8 mouse cellular contexts compared by ENCODE assay signal in genomic region chr7:56018972-56019929, GRCm38 (mm10). TPM values are rescaled to one million over a fixed set of nuclear protein-coding genes. Genes with fewer than 3 reads are reported as not detected.
DNase-seq lines count a peak whose midpoint lies in the region; ATAC-seq and TF ChIP-seq lines count a peak whose summit lies in the region.

No protein-coding gene starts in this region.

- peak; percentile 89 for ATAC-seq in embryonic facial prominence, embryonic 13.5 days (ENCODE audit: insufficient number of reproducible peaks, insufficient read depth, low FRiP score, low TSS enrichment, low read depth)
- ATAC-seq in limb, embryonic 13.5 days (ENCODE audit: low FRiP score, low read depth): peak; percentile 94
- ATAC-seq in midbrain, embryonic 14.5 days (ENCODE audit: low FRiP score, low TSS enrichment): peak; percentile 93

- TF ChIP-seq EP300 in heart, adult 2 months (IDR thresholded peaks at IDR 0.05; ENCODE audit: insufficient read depth, low read depth, low read length): no peak

- H3K4me3 ChIP-seq in embryonic facial prominence, embryonic 13.5 days: peak overlapping the region; percentile 75
- peak overlapping the region; percentile 91 for H3K4me3 ChIP-seq in heart, adult 2 months
- peak overlapping the region; percentile 65 for H3K4me3 ChIP-seq in kidney, adult 2 months (ENCODE audit: insufficient read depth, low read depth, low read length)
- peak overlapping the region; percentile 76 for H3K4me3 ChIP-seq in limb, embryonic 13.5 days
- peak overlapping the region; percentile 62 for H3K4me3 ChIP-seq in midbrain, embryonic 14.5 days (replicated peaks; ENCODE audit: low read depth, low read length)
- H3K4me3 ChIP-seq in spleen, adult 2 months (ENCODE audit: extremely low read depth, insufficient read depth, insufficient read length): peak overlapping the region; percentile 71

- no peaks in the 10 kb centered on the region for H3K27me3 ChIP-seq in embryonic facial prominence, embryonic 13.5 days
- no peaks in the 10 kb centered on the region for H3K27me3 ChIP-seq in heart, adult 2 months (ENCODE audit: control insufficient read depth, insufficient read depth, low read length)
- no peaks in the 10 kb centered on the region for H3K27me3 ChIP-seq in kidney, adult 2 months (replicated peaks; ENCODE audit: control insufficient read depth, insufficient read depth, low read length)
- H3K27me3 ChIP-seq in limb, embryonic 13.5 days: no peaks in the 10 kb centered on the region
- no peaks in the 10 kb centered on the region for H3K27me3 ChIP-seq in midbrain, embryonic 14.5 days (ENCODE audit: control insufficient read depth, insufficient read depth, low read length)
- peaks cover 8% of the 10 kb centered on the region for H3K27me3 ChIP-seq in spleen, adult 2 months (ENCODE audit: control insufficient read depth, insufficient read depth, low read length)

- peak overlapping the region; percentile 80 for H3K4me2 ChIP-seq in embryonic facial prominence, embryonic 13.5 days
- H3K4me2 ChIP-seq in limb, embryonic 13.5 days (replicated peaks): peak overlapping the region; percentile 77
- peak overlapping the region; percentile 69 for H3K4me2 ChIP-seq in midbrain, embryonic 14.5 days (ENCODE audit: low read length)

- no peaks in the 10 kb centered on the region for H3K9me3 ChIP-seq in embryonic facial prominence, embryonic 13.5 days
- H3K9me3 ChIP-seq in limb, embryonic 13.5 days: no peaks in the 10 kb centered on the region
- H3K9me3 ChIP-seq in midbrain, embryonic 14.5 days (ENCODE audit: control insufficient read depth, low read length): peaks cover 2% of the 10 kb centered on the region; the same call in 1 of the 2 replicates

- peaks cover 12% of the 10 kb centered on the region for H3K4me1 ChIP-seq in embryonic facial prominence, embryonic 13.5 days
- H3K4me1 ChIP-seq in heart, adult 2 months (ENCODE audit: control insufficient read depth, insufficient read depth, low read length): no peaks in the 10 kb centered on the region
- H3K4me1 ChIP-seq in kidney, adult 2 months (ENCODE audit: control insufficient read depth, insufficient read depth, low read length): no peaks in the 10 kb centered on the region
- H3K4me1 ChIP-seq in limb, embryonic 13.5 days: peaks cover 8% of the 10 kb centered on the region
- peaks cover 10% of the 10 kb centered on the region for H3K4me1 ChIP-seq in midbrain, embryonic 14.5 days (ENCODE audit: control insufficient read depth, insufficient read depth, low read length)
- H3K4me1 ChIP-seq in spleen, adult 2 months (ENCODE audit: control insufficient read depth, insufficient read depth, insufficient read length): peaks cover 2% of the 10 kb centered on the region; the same call in 1 of the 2 replicates

- TF ChIP-seq CTCF in heart, adult 2 months (IDR thresholded peaks at IDR 0.05): no peak
- TF ChIP-seq CTCF in kidney, adult 2 months (conservative IDR thresholded peaks at IDR 0.05; ENCODE audit: insufficient read depth, insufficient read length, low read depth, low read length): no peak
- no peak for TF ChIP-seq CTCF in spleen, adult 2 months (IDR thresholded peaks at IDR 0.05; ENCODE audit: extremely low read depth, insufficient read depth, insufficient read length, insufficient replicate concordance)

- H3K79me2 ChIP-seq in heart, adult 2 months (replicated peaks; ENCODE audit: control insufficient read depth, insufficient read depth, low read length): no peaks in the 10 kb centered on the region

- no peak for TF ChIP-seq POLR2A in heart, adult 2 months (IDR thresholded peaks at IDR 0.05; ENCODE audit: insufficient read depth, low read depth, low read length)
- TF ChIP-seq POLR2A in kidney, adult 2 months (IDR thresholded peaks at IDR 0.05; ENCODE audit: low read depth, low read length): no peak
- no peak for TF ChIP-seq POLR2A in spleen, adult 2 months (IDR thresholded peaks at IDR 0.05; ENCODE audit: low read depth, low read length)

- H3K27ac ChIP-seq in embryonic facial prominence, embryonic 13.5 days: peak overlapping the region; percentile 74
- H3K27ac ChIP-seq in heart, adult 2 months: peak overlapping the region; percentile 71
- H3K27ac ChIP-seq in kidney, adult 2 months (ENCODE audit: insufficient read depth, low read depth, low read length): no peak overlapping the region
- peak overlapping the region; percentile 34; the same call in 1 of the 2 replicates for H3K27ac ChIP-seq in limb, embryonic 13.5 days
- peak overlapping the region; percentile 88 for H3K27ac ChIP-seq in midbrain, embryonic 14.5 days (replicated peaks; ENCODE audit: low read depth, low read length)
- H3K27ac ChIP-seq in spleen, adult 2 months (ENCODE audit: insufficient read depth, low read length): peak overlapping the region; percentile 41; the same call in 1 of the 2 replicates

- H3K9ac ChIP-seq in embryonic facial prominence, embryonic 13.5 days: peak overlapping the region; percentile 85
- peak overlapping the region; percentile 89 for H3K9ac ChIP-seq in heart, adult 2 months (ENCODE audit: low read depth, low read length)
- H3K9ac ChIP-seq in limb, embryonic 13.5 days: peak overlapping the region; percentile 85
- peak overlapping the region; percentile 88 for H3K9ac ChIP-seq in midbrain, embryonic 14.5 days (replicated peaks; ENCODE audit: low read length)

- intact Hi-C loops in heart, adult 2 months (cut with DNase I): no loop called here

- 0 out of 2 replicates have a peak, but pooled peaks cover 7% of the 10 kb centered on the region for H3K36me3 ChIP-seq in embryonic facial prominence, embryonic 13.5 days
- no peaks in the 10 kb centered on the region for H3K36me3 ChIP-seq in heart, adult 2 months (ENCODE audit: control insufficient read depth, insufficient read depth, low read length)
- no peaks in the 10 kb centered on the region for H3K36me3 ChIP-seq in kidney, adult 2 months (ENCODE audit: control insufficient read depth, insufficient read depth, low read length)
- no peaks in the 10 kb centered on the region for H3K36me3 ChIP-seq in limb, embryonic 13.5 days
- 0 out of 2 replicates have a peak, but pooled peaks cover 3% of the 10 kb centered on the region for H3K36me3 ChIP-seq in midbrain, embryonic 14.5 days (ENCODE audit: control insufficient read depth, insufficient read depth, low read length)
- no peaks in the 10 kb centered on the region for H3K36me3 ChIP-seq in spleen, adult 2 months (ENCODE audit: control insufficient read depth, insufficient read depth, low read length)

- under 1% methylated on average over 67 of the region's 71 CpGs for WGBS in embryonic facial prominence, embryonic 13.5 days
- under 1% methylated on average over 55 of the region's 71 CpGs for WGBS in heart, adult 2 months
- WGBS in kidney, adult 2 months: 1% methylated on average over 71 of the region's 71 CpGs
- under 1% methylated on average over 66 of the region's 71 CpGs for WGBS in limb, embryonic 13.5 days
- WGBS in midbrain, embryonic 14.5 days: under 1% methylated on average over 69 of the region's 71 CpGs
- WGBS in spleen, adult 2 months: 2% methylated on average over 58 of the region's 71 CpGs

- peak; percentile 52 for DNase-seq in A20 (ENCODE audit: low read depth, low spot score)
- DNase-seq in adrenal gland, postnatal 36 days: peak; percentile 82 to 89
- peak; percentile 82 for DNase-seq in heart, adult 2 months
- peak; percentile 59 for DNase-seq in kidney, adult 2 months
- DNase-seq in midbrain, embryonic 14.5 days: peak; percentile 92
- DNase-seq in spleen, adult 2 months (ENCODE audit: low read depth in 1 of 2, low spot score in 2 of 2): peak in 1 of 2 experiments; percentile 27

RNA-seq across cellular contexts. Expression of gene Nipa1, which starts 0.5 kb away (rescaled TPM):
- total RNA-seq in adrenal gland, postnatal 36 days (2021): 1 to 10 TPM; 6.2 to 8.4 TPM
- 9.8 and 10.3 TPM in 2 replicates for polyA plus RNA-seq in embryonic facial prominence, embryonic 13.5 days (2015; fragmentation: Nextera tagmentation; extraction: Ambion mirVana)
- 1 to 10 TPM; 5.5 to 6.3 TPM for total RNA-seq in heart, adult 2 months (2021)
- polyA plus RNA-seq in heart, adult 2 months (2012; rRNA removed): 3.7 and 6.2 TPM in 2 replicates
- polyA plus RNA-seq in kidney, adult 2 months (2012; rRNA removed): 3.6 and 4.5 TPM in 2 replicates
- polyA plus RNA-seq in limb, embryonic 13.5 days (2015; fragmentation: Nextera tagmentation; extraction: Ambion mirVana): 9.4 and 9.5 TPM in 2 replicates
- polyA plus RNA-seq in midbrain, embryonic 14.5 days (2014; fragmentation: Nextera tagmentation; extraction: Ambion mirVana): 19.4 and 20.1 TPM in 2 replicates
- 2.1 and 2.3 TPM in 2 replicates for polyA plus RNA-seq in spleen, adult 2 months (2012; rRNA removed)

RNA-seq across cellular contexts. Expression of gene Herc2, which starts 30.7 kb away (rescaled TPM):
- total RNA-seq in adrenal gland, postnatal 36 days (2021): 10 to 100 TPM; 64.1 to 82.4 TPM
- 32.3 and 32.5 TPM in 2 replicates for polyA plus RNA-seq in embryonic facial prominence, embryonic 13.5 days (2015; fragmentation: Nextera tagmentation; extraction: Ambion mirVana)
- total RNA-seq in heart, adult 2 months (2021): 10 to 100 TPM; 34.8 to 41.0 TPM
- 14.6 and 21.2 TPM in 2 replicates for polyA plus RNA-seq in heart, adult 2 months (2012; rRNA removed)
- 16.1 and 19.0 TPM in 2 replicates for polyA plus RNA-seq in kidney, adult 2 months (2012; rRNA removed)
- polyA plus RNA-seq in limb, embryonic 13.5 days (2015; fragmentation: Nextera tagmentation; extraction: Ambion mirVana): 28.6 and 28.8 TPM in 2 replicates
- polyA plus RNA-seq in midbrain, embryonic 14.5 days (2014; fragmentation: Nextera tagmentation; extraction: Ambion mirVana): 52.3 and 58.7 TPM in 2 replicates
- polyA plus RNA-seq in spleen, adult 2 months (2012; rRNA removed): 18.7 and 19.4 TPM in 2 replicates

RNA-seq across cellular contexts. Expression of gene Nipa2, which starts 57.0 kb away (rescaled TPM):
- 10 to 100 TPM; 51.6 to 57.7 TPM for total RNA-seq in adrenal gland, postnatal 36 days (2021)
- polyA plus RNA-seq in embryonic facial prominence, embryonic 13.5 days (2015; fragmentation: Nextera tagmentation; extraction: Ambion mirVana): 41.9 and 43.1 TPM in 2 replicates
- 10 to 100 TPM; 37.7 to 39.4 TPM for total RNA-seq in heart, adult 2 months (2021)
- polyA plus RNA-seq in heart, adult 2 months (2012; rRNA removed): 6.9 and 17.0 TPM in 2 replicates
- 7.7 and 10.3 TPM in 2 replicates for polyA plus RNA-seq in kidney, adult 2 months (2012; rRNA removed)
- polyA plus RNA-seq in limb, embryonic 13.5 days (2015; fragmentation: Nextera tagmentation; extraction: Ambion mirVana): 44.4 and 48.2 TPM in 2 replicates
- 37.3 and 45.1 TPM in 2 replicates for polyA plus RNA-seq in midbrain, embryonic 14.5 days (2014; fragmentation: Nextera tagmentation; extraction: Ambion mirVana)
- polyA plus RNA-seq in spleen, adult 2 months (2012; rRNA removed): 7.1 and 16.1 TPM in 2 replicates
